Mouse (Mus musculus): ENCODE results near the gene Ccnl2. TPM values are rescaled to one million over a fixed set of nuclear protein-coding genes. Genes with fewer than 3 reads are reported as not detected.
A peak's percentile ranks its signal among the peaks of the same experiment; 100 is the strongest.

Gene Ccnl2
- total RNA-seq, 1 experiment from 2014 or later, result 83.7 TPM

DNA sequence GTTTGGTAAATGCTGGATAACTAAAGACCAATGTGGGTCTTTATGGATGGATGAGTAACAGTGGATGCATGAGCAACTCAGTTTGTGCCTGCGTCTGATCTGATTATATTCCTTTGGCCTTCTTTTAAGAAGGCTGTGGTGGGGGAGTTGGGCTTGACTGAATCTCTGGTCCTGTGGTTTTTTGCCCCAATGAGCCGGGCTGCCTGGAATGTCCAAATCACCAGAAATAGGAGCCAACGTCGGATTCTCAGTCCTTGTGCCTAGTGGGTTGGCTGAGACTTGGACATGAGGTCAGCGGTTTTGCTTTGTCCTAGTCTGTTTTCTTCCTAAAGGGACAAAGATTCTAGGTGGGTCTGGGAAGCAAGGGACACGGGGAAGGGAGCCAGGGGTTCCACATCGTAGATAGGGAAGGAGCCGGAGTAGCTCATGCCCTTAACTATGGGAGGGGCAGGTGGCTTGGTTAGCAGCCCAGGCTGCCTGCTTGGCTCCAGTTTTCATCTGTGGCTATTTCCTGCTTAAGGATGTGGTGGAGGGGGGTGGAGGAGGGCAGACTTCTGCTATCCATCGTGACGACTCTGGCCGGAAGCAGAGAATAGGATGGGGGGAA is 25.2 kb downstream of the Ccnl2 start:
- peak; percentile 37 for ATAC-seq (replicated peaks; ENCODE audit: low read depth, poor library complexity, severe bottlenecking)

- ATAC-seq (replicated peaks; ENCODE audit: low read depth, poor library complexity, severe bottlenecking), result no peak
These were observed 26.2 kb downstream of the Ccnl2 start for GRCm38 (mm10) chr4:155838187-155839153.

- no peak for ATAC-seq (replicated peaks; ENCODE audit: low read depth, poor library complexity, severe bottlenecking)
These were observed 27.2 kb downstream of the Ccnl2 start, which contains the start of gene Mxra8 for GRCm38 (mm10) chr4:155839483-155839910. TSS of gene Mxra8 (plus strand) at chr4:155839680.

DNA sequence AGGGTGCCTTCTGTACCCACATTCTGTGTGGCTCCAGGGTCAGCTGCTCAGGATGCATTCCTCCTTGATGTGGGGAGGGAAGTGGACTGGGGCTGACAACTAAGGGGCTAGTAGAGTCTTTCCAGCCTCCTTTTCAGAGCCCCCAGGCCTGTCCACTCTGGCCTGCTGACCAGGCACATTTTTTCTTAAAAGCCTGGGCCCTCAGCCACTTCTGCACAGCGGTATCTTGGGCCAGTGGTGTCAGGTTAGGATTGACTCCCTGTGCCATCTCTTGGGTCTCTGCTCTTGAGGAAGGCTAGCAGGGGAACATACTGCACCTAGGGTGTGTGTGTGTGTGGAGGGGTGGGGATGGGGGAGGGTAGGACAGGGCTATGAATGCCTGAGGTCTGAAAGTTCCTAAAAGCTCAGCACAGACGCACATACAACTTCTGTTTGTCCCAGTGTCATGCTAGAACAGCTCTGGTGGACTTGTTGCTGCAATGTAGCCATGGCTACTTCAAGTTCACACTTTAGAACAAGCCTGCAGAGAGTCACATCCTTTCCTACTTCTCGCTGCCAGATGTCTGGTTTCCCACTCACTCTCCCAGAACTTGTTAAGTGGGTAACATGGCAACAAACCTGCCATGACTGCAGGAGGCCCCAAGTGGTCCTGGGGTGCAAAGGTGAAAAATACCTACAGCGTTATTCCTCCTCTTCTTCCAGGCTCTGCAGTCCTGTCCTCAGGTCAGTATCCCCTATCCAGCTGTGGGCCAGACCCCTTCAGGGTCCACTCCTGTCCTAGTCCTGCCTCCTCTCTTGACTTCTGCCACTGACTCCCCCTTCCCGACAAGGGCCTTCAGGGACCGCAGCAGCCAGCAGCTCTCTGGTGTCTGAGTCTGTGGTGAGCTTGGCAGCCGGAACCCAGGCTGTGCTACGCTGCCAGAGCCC is 28.1 kb downstream of the Ccnl2 start:
- ATAC-seq (replicated peaks; ENCODE audit: low read depth, poor library complexity, severe bottlenecking), result no peak

GRCm38 (mm10) chr4:155841003-155841454 is 28.7 kb downstream of the Ccnl2 start:
- peak; percentile 64 for ATAC-seq (replicated peaks; ENCODE audit: low read depth, poor library complexity, severe bottlenecking)

GRCm38 (mm10) chr4:155841651-155842270 is 29.5 kb downstream of the Ccnl2 start:
- ATAC-seq (replicated peaks; ENCODE audit: low read depth, poor library complexity, severe bottlenecking), result no peak

DNA sequence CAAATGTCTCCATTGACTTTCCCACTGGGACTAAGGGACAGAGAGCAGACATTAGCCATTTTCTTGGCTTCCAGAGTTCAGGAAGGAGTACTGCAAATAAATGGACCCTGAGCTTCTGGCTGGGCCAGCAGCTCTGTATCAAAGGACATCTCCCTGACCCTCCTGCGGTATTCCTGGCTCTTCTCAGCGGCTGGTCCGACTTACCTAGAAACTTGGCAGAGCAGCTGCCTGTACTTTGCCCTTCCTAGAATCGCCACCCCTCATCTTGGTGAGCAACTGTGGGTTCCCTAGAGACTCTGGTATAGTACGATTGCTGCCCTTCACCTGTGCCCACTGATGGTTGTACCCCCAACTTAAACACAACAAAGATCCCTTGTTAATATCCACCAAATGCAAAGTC is 30.9 kb downstream of the Ccnl2 start:
- no peak for ATAC-seq (replicated peaks; ENCODE audit: low read depth, poor library complexity, severe bottlenecking)

- peak; percentile 71 for ATAC-seq (replicated peaks; ENCODE audit: low read depth, poor library complexity, severe bottlenecking)
These were observed 34.7 kb downstream of the Ccnl2 start, which contains the start of gene Dvl1 for GRCm38 (mm10) chr4:155846871-155847578. TSS of gene Dvl1 (plus strand) at chr4:155847402.

GRCm38 (mm10) chr4:155847591-155848352 is 35.5 kb downstream of the Ccnl2 start:
- peak; percentile 21; the same call in 1 of the 2 replicates for ATAC-seq (replicated peaks; ENCODE audit: low read depth, poor library complexity, severe bottlenecking)

GRCm38 (mm10) chr4:155848434-155849095 is 36.3 kb downstream of the Ccnl2 start:
- ATAC-seq (replicated peaks; ENCODE audit: low read depth, poor library complexity, severe bottlenecking), result no peak

- no peak for ATAC-seq (replicated peaks; ENCODE audit: low read depth, poor library complexity, severe bottlenecking)
These were observed 37.1 kb downstream of the Ccnl2 start for GRCm38 (mm10) chr4:155849391-155849790.

DNA sequence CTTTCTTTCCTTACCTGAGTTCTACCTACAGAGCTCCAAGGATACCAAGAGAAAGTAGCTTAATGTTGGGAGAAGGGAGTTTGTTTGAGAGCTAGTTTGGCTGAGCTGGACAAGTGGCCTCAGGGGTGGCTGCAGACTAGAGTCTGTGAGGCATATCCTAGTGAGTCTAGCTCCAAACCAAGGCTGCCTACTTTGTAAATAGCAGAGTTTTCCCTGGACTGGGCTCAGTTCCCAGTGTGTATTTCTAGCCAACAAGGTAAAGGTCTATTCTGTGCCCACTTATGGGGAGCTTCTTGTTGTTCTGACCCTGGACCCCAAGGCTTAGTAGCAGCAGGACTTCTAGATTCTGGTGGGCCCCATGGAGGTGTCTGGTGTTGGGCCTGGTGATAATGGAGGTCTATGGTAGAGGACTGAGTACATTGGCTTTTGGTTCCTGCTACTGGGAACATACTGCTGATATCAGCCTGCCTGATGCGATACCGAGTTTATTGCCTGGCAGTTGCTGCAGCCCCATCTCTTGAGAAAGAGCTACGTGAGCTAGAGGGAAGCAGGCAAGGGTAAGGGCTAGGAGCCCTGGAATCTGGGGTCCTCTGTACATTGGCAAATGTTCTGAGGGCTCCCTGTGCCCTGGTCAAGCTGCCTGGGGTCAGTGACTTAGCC is 37.6 kb downstream of the Ccnl2 start:
- ATAC-seq (replicated peaks; ENCODE audit: low read depth, poor library complexity, severe bottlenecking), result no peak

- no peak for ATAC-seq (replicated peaks; ENCODE audit: low read depth, poor library complexity, severe bottlenecking)
These were observed 39.1 kb downstream of the Ccnl2 start for GRCm38 (mm10) chr4:155851368-155851767.

DNA sequence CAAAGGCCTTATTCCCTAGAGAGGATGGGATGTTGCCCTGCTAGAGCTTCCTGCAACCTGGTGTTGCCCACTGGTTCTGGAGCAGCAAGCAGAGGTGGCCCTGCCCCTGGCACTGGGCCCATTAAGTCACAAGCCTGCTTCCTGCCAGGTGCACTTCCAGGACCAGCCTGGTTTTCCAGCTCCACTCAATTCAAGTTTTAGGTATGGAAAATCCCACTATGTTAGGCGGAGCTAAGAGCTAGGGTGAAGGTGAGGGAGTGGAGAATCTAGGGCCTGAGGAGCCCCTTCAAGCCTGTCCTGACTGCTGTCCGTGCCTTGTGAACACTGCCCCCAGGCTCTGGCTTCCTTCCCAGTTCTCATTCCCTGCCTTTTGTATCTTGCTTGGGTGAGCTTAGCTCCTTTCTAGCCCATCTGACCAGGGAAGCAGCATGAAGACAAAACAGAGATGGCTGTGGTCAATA is 39.7 kb downstream of the Ccnl2 start:
- no peak for ATAC-seq (replicated peaks; ENCODE audit: low read depth, poor library complexity, severe bottlenecking)

DNA sequence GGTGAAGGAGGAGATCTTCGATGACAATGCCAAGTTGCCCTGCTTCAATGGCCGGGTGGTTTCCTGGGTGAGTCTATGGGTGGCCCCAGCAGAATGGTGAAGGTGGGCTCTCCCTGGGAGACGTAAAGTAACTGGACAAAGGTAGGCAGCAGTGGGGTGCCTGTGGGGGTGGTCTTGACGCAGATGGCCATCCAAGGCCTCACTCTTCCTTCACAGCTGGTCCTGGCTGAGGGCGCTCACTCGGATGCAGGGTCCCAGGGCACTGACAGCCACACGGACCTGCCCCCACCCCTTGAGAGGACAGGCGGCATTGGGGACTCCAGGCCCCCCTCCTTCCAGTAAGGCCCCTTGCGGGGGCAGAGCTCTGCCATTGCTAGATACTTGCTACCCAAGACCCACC is 41.1 kb downstream of the Ccnl2 start:
- ATAC-seq (replicated peaks; ENCODE audit: low read depth, poor library complexity, severe bottlenecking), result no peak

- ATAC-seq (replicated peaks; ENCODE audit: low read depth, poor library complexity, severe bottlenecking), result no peak
These were observed 42.7 kb downstream of the Ccnl2 start for GRCm38 (mm10) chr4:155854991-155855390.

GRCm38 (mm10) chr4:155856071-155856470 is 43.8 kb downstream of the Ccnl2 start:
- ATAC-seq (replicated peaks; ENCODE audit: low read depth, poor library complexity, severe bottlenecking), result peak; percentile 34; the same call in 1 of the 2 replicates

Measured in common myeloid progenitor, adult 5-6 weeks (primary cell).